Mouse (Mus musculus): ENCODE data around the gene Fam214b.

DNA sequence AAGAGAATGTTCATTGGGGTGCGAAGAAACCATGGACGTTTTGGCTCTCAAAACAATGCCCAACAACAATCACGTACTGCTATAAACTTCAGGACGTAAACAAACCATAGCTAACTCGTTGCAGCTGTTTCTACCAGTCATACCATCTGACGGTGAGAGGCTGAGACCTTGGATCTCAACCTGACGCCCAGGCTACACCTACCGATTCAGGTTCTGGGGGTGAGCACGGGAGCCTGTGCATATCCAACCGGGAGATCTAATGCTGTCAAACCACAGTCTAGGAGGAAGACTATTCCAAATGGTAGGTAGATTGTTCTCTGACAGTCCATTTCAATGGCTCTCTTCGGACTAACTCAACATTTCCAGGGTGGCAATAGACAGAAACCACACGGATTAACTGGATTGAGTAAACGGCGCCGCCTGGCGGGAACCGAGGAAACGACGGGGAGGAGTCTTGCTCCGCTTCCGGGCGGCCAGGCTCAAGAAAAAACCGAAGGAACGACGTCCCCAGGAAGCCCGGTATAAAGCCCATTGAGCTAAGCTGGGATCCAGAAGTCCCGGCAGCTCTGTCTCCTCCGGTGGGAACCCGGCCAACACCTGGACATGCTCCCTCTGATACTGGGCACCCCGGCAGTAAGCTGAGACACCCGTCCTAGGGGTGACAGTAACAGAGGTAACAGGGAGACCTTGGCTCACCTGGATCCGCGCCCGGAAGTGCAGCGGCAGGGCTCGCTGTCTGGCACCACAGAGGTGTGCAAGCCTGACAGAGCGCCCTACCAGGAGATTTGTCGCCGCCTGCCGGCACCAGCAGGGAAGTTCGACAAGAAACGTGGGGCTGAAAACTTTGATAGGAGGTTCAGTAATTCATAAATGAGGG lies 20.7 kb downstream of the Fam214b start, which contains the start of gene Pigo:
- TF ChIP-seq CHD2 (IDR thresholded peaks at IDR 0.05; ENCODE audit: low read depth, low read length) (no peak), MAFK (IDR thresholded peaks at IDR 0.05; ENCODE audit: insufficient read depth, low read depth, low read length) (no peak)
